Mouse (Mus musculus) E14TG2a.4 (cell line): Measurements from ENCODE around the gene Gys1.

Experiments used
- CTCF ChIP-seq: conservative IDR thresholded peaks from 2 replicates; pipeline ENCODE4 v1.5.1; 2014; ENCODE audit warnings: low read length
- NANOG ChIP-seq: IDR thresholded peaks from 2 replicates; pipeline ENCODE4 v1.6.1; 2014; ENCODE audit warnings: borderline replicate concordance, low read length, mixed read lengths

DNA sequence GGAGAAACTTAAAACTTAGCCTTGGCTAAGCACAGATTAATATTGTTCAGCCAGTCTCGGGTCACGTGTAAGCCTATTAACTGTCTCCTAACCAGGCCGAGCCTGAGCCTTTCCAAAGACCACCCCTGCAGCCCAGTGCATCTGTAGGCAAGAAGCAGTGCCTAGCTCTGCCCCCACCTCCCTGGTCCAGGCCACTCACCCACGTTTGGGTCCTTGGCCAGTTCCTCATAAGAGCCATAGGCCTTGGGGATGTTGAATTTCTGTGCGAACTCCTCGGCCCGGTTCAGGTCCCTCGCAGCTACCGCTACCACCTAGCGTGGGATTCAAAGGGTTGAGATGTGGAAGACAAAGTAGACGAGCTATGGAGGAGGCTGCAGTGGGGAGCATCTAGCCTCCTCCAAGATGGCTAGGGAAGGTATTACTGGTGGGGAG, 53.2 kb downstream of the Gys1 start:
- TF ChIP-seq CTCF (no peak), NANOG (no peak)
